Mouse (Mus musculus) liver, embryonic 13.5 days (tissue): Measurements from ENCODE around the gene Acvr2a. TPM values are rescaled to one million over a fixed set of nuclear protein-coding genes. Genes with fewer than 3 reads are reported as not detected.

Source experiments
- ATAC-seq: fragments of 200-750 bp; cut with Nextera tagmentation; 2 replicates; pipeline ENCODE4 v1.8.0; 2017; ENCODE audit warnings: low read depth, mild to moderate bottlenecking, moderate number of reproducible peaks, moderate library complexity
- DNase-seq: peaks from one replicate; pipeline ENCODE4 v3.0.0; 2022
- H3K27ac ChIP-seq: fragments of 300-500 bp; sonication (generic); 2 replicates; pipeline ENCODE4 v1.5.1; 2015; ENCODE audit warnings: moderate library complexity, mild to moderate bottlenecking, inconsistent platforms
- H3K27me3 ChIP-seq: fragments of 300-500 bp; sonication (generic); 2 replicates; pipeline ENCODE4 v1.6.1; 2015; ENCODE audit warnings: mild to moderate bottlenecking, inconsistent platforms
- H3K36me3 ChIP-seq: fragments of 300-500 bp; sonication (generic); 2 replicates; pipeline ENCODE4 v1.6.1; 2015; ENCODE audit warnings: mild to moderate bottlenecking, inconsistent platforms
- H3K4me1 ChIP-seq: fragments of 300-500 bp; sonication (generic); replicated peaks from 2 replicates; pipeline ENCODE4 v1.6.1; 2015; ENCODE audit warnings: inconsistent platforms
- H3K4me2 ChIP-seq: fragments of 300-500 bp; sonication (generic); 2 replicates; pipeline ENCODE4 v1.6.1; 2015; ENCODE audit warnings: inconsistent platforms, mild to moderate bottlenecking, moderate library complexity
- H3K4me3 ChIP-seq: fragments of 300-500 bp; sonication (generic); replicated peaks from 2 replicates; pipeline ENCODE4 v1.5.1; 2015; ENCODE audit warnings: mild to moderate bottlenecking, inconsistent platforms
- H3K9ac ChIP-seq: fragments of 300-500 bp; sonication (generic); 2 replicates; pipeline ENCODE4 v1.6.1; 2015; ENCODE audit warnings: mild to moderate bottlenecking, inconsistent platforms
- H3K9me3 ChIP-seq: fragments of 300-500 bp; sonication (generic); replicated peaks from 2 replicates; pipeline ENCODE4 v1.6.1; 2016; ENCODE audit warnings: inconsistent platforms
- WGBS: fragments of 180-500 bp; shearing (Covaris S2); methylation state at CpG from one replicate; pipeline ENCODE4 v1.1.7; 2015; ENCODE audit not compliant: insufficient replicate concordance; 5-methylcytosine and 5-hydroxymethylcytosine counted together
- polyA plus RNA-seq: library from polyadenylated mRNA; unstranded; fragments of >200 nt; fragmentation: Nextera tagmentation; extraction: Ambion mirVana; gene quantifications from 2 replicates; pipeline ENCODE4 v1.2.1, GENCODE M21; 2015

The Acvr2a gene
- polyA plus RNA-seq, result 2.2 and 2.9 TPM in 2 replicates

DNA sequence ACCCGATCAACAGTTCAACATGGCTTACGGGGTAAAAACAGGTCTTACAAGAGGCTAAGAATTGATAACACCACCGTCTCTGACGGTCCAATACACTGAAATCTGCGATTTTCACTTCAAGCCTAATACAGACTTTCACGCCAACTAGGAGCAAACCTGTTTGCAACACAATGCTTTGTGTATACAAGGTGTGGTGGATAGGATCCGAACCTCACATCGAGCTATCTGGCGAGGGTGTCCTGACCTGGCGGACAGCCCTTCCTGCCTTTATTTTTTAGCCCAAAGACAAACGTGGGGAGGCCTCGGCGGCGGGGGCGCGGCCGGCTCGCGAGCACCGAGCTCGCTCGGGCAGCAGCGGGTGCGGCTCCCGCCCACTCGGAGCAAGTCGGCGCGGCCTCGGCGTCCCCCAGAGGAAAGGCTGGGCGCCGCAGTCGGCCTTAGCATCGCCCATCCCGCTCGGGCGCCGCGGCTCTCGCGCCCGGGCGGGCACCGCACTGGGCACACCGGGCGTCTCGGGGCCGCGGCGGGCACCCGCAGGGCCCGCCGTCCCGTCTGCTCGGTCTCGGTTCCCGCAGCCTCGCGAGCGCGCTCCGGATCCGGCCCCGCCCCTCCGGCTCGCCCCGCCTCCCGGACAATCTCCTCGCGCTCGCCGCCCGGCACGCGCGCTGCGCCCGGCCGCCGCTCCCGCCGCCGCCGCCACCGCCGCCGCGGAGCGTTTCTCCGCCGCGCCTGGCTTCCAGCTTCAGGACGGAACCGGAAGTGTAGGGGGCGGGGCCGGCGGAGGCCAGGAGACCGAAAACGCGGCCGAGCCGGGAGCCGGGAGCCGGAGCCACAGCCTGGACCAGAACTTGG is at the start of gene Acvr2a:
TSS of gene Acvr2a (plus strand) at position 739 of the 852 bp plus-strand sequence.
- H3K4me1 ChIP-seq, result peaks cover 12% of the 10 kb centered on the region
- H3K27me3 ChIP-seq, result peaks cover 52% of the 10 kb centered on the region
- under 1% methylated on average over 75 of the region's 105 CpGs for WGBS
- DNase-seq, result peak; percentile 77
- peak; percentile 85 for ATAC-seq
- H3K4me2 ChIP-seq, result peak within 1 kb of the TSS; percentile 86
- peak within 1 kb of the TSS; percentile 73 for H3K4me3 ChIP-seq
- H3K9me3 ChIP-seq, result no peaks in the 10 kb centered on the region
- H3K36me3 ChIP-seq, result no peaks in the 10 kb centered on the region
- H3K9ac ChIP-seq, result peak within 1 kb of the TSS; percentile 72
- H3K27ac ChIP-seq, result peak within 1 kb of the TSS; percentile 66

DNA sequence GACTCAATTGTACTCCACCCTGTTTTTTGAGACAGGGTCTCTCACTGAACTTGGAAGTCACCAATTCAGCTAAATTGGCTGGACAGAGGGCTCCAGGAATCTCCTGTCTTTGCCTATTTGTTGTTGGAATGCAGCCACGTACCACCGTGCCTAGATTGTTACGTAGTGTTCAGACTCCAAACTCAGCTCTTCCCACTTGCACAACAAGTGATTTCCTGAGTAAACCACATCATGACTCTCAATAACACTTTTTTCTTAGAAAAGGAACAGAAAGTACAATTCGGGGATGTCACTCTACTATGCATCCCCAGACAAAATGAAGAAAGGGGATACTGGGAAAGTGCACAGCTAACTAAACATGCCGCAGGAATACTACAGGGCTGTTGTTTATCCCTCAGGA is 47.4 kb upstream of the Acvr2a start:
- Histone ChIP-seq H3K9me3 (no peaks in the 10 kb centered on the region), H3K4me3 (no peak overlapping the region), H3K27ac (no peak overlapping the region), H3K4me1 (no peaks in the 10 kb centered on the region), H3K9ac (no peak overlapping the region), H3K27me3 (no peaks in the 10 kb centered on the region), H3K36me3 (no peaks in the 10 kb centered on the region), H3K4me2 (no peak overlapping the region)
- ATAC-seq, result no peak
- no peak for DNase-seq
- 52% methylated on average over 5 of the region's 5 CpGs for WGBS

DNA sequence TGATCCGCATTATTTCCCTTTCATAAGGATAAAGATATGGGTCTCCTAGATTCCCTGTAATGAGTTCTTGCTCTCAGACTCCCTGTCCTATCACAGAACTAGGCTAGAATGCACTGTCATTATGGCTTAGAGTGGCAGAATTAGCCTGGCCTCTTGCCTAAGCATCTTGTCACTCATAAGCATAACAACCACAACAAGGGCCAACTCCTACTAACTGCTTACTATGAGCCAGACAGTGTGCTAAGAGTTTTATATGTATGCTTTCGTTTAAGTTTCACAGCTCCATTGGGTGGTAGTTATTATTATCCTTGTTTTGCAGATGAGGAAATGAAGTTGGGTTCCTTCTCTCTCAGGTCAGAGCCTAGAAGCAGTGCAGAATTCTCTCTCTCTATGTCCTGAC is 46.1 kb upstream of the Acvr2a start:
- Histone ChIP-seq H3K36me3 (no peaks in the 10 kb centered on the region), H3K9me3 (no peaks in the 10 kb centered on the region), H3K9ac (no peak overlapping the region), H3K4me3 (no peak overlapping the region), H3K4me1 (no peaks in the 10 kb centered on the region), H3K27ac (no peak overlapping the region), H3K4me2 (no peak overlapping the region), H3K27me3 (no peaks in the 10 kb centered on the region)
- WGBS, result 65% methylated on average over 2 of the region's 2 CpGs
- no peak for ATAC-seq
- DNase-seq, result no peak

DNA sequence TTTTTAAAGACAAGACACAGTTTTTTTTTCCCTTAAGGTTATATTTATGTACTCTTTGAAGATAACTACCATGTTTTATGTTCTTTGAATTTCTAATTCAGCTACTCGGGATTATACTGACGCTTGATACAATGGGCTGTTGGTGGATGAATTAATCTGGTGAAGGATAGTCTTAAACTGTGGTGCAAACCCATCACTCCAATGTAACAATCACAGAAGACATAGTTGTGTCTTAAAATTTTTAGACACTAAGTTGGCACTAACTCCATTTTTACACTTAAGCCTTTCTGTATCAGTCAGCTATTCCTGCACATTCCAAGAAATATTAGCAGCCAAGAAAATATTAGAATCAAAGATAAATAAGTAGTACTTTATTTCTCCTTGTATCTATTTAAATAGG is 45.7 kb upstream of the Acvr2a start:
- Histone ChIP-seq H3K4me2 (no peak overlapping the region), H3K27me3 (no peaks in the 10 kb centered on the region), H3K4me3 (no peak overlapping the region), H3K27ac (no peak overlapping the region), H3K9me3 (no peaks in the 10 kb centered on the region), H3K36me3 (no peaks in the 10 kb centered on the region), H3K4me1 (no peaks in the 10 kb centered on the region), H3K9ac (no peak overlapping the region)
- DNase-seq (no peak), ATAC-seq (no peak)
- 79% methylated on average over 2 of the region's 2 CpGs for WGBS

- WGBS, result 53% methylated on average over 7 of the region's 7 CpGs
- Histone ChIP-seq H3K4me2 (no peak overlapping the region), H3K27ac (no peak overlapping the region), H3K9me3 (0 out of 2 replicates have a peak, but pooled peaks cover 4% of the 10 kb centered on the region), H3K4me3 (no peak overlapping the region), H3K4me1 (no peaks in the 10 kb centered on the region), H3K9ac (no peak overlapping the region), H3K36me3 (no peaks in the 10 kb centered on the region), H3K27me3 (no peaks in the 10 kb centered on the region)
- no peak for ATAC-seq
- DNase-seq, result no peak
These were observed 43.8 kb upstream of the Acvr2a start for GRCm38 (mm10) chr2:48770100-48770499.

DNA sequence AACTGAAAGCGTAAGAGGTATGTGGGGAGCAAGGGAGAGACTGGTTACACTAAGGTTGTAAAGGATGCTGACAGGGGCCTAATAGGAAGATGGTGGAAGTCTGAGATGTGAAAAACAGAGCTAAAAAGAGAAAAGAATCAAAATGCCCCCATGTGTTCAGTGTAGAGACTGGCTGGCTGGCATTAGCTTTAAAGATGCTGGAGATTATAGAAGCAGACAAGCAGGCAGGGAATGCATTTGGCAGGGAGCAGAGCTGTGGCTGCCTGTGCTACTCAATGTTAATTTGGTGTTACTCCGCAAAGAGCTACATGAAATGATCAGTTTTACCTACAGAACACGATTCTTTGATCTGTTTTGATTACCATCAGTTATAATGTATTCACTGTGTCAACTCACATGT is 43.3 kb upstream of the Acvr2a start:
- ATAC-seq, result no peak
- H3K27me3 ChIP-seq, result no peaks in the 10 kb centered on the region
- H3K9me3 ChIP-seq, result 0 out of 2 replicates have a peak, but pooled peaks cover 4% of the 10 kb centered on the region
- no peak for DNase-seq
- WGBS, result 67% methylated on average over 3 of the region's 3 CpGs
- no peaks in the 10 kb centered on the region for H3K36me3 ChIP-seq
- no peak overlapping the region for H3K4me3 ChIP-seq
- no peaks in the 10 kb centered on the region for H3K4me1 ChIP-seq
- H3K9ac ChIP-seq, result no peak overlapping the region
- no peak overlapping the region for H3K4me2 ChIP-seq
- no peak overlapping the region for H3K27ac ChIP-seq

GRCm38 (mm10) chr2:48775281-48775680 is 38.6 kb upstream of the Acvr2a start:
- Histone ChIP-seq H3K9me3 (0 out of 2 replicates have a peak, but pooled peaks cover 4% of the 10 kb centered on the region), H3K27ac (no peak overlapping the region), H3K27me3 (no peaks in the 10 kb centered on the region), H3K9ac (no peak overlapping the region), H3K36me3 (no peaks in the 10 kb centered on the region), H3K4me1 (no peaks in the 10 kb centered on the region), H3K4me2 (no peak overlapping the region), H3K4me3 (no peak overlapping the region)
- WGBS, result 67% methylated on average over 3 of the region's 3 CpGs
- ATAC-seq, result no peak
- no peak for DNase-seq

DNA sequence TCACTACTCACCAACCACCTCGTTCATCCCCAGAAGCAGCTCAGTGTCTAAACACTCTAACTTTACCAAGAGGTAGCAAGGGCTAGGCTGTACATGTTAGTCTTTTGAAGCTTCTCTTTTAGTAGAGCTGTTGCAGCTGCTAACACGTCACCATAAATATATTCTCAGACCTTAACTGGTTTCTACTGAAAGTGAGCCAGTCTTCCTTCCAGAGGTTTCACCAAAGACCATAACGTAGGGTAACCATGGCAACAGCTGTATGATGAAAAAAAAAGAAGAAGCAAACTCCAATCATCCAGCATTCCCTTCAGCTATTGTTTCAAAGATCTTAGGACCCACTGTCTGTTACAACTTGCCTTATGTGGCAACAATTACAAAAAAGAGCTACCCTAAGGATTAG is 25.0 kb upstream of the Acvr2a start:
- no peaks in the 10 kb centered on the region for H3K9me3 ChIP-seq
- no peak overlapping the region for H3K4me3 ChIP-seq
- no peak overlapping the region for H3K4me2 ChIP-seq
- ATAC-seq (no peak), DNase-seq (no peak)
- H3K4me1 ChIP-seq, result no peaks in the 10 kb centered on the region
- no peaks in the 10 kb centered on the region for H3K27me3 ChIP-seq
- no peaks in the 10 kb centered on the region for H3K36me3 ChIP-seq
- WGBS, result 45% methylated on average over 3 of the region's 3 CpGs
- no peak overlapping the region for H3K9ac ChIP-seq
- no peak overlapping the region for H3K27ac ChIP-seq

DNA sequence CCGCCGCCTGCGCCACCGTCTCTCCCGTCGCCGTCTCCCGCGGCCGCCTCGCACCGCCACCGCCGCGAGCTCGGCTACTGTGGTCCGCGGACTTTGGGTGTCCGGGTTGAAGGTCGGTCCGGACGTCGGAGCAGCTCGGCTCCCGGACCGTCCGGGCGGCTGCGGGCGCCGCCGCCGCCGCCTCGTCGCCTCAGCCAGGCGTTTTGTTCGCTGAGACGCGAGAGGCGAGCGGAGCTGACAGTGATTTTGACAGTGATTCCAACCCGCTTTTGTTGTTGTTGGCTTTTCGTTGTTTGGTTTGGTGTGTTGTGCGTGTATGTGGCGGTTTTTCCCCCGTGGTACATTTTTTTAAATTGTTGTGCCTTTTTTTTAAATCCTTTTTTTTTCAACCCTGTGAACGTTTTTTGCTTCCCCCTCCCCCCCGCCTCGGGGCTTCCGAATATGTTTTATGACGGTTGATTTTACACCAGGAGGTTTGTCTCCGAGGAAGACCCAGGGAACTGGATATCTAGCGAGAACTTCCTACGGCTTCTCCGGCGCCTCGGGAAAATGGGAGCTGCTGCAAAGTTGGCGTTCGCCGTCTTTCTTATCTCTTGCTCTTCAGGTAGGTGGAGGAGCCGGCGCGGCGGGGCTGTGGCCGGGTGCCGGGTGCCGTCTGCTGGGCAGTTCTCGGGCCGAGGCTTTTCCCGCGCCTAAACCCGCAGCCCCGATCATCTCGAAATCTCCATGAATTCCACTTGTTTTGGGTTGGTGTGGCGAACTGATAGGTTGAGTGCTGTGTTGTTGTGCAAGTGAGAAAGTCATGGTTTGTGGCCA is 522 bp downstream of the Acvr2a start:
- H3K9ac ChIP-seq, result peak overlapping the region; percentile 72
- H3K4me2 ChIP-seq, result peak overlapping the region; percentile 86
- H3K9me3 ChIP-seq, result no peaks in the 10 kb centered on the region
- ATAC-seq (peak; percentile 56), DNase-seq (peak; percentile 40)
- peaks cover 52% of the 10 kb centered on the region for H3K27me3 ChIP-seq
- under 1% methylated on average over 72 of the region's 76 CpGs for WGBS
- H3K36me3 ChIP-seq, result no peaks in the 10 kb centered on the region
- peaks cover 12% of the 10 kb centered on the region for H3K4me1 ChIP-seq
- peak overlapping the region; percentile 73 for H3K4me3 ChIP-seq
- peak overlapping the region; percentile 66 for H3K27ac ChIP-seq

- DNase-seq (no peak), ATAC-seq (no peak)
- no peak overlapping the region for H3K27ac ChIP-seq
- H3K4me1 ChIP-seq, result peaks cover 12% of the 10 kb centered on the region
- no peaks in the 10 kb centered on the region for H3K9me3 ChIP-seq
- H3K4me3 ChIP-seq, result peak overlapping the region; percentile 73
- 8% methylated on average over 15 of the region's 15 CpGs for whole genome bisulfite sequencing
- H3K4me2 ChIP-seq, result peak overlapping the region; percentile 86
- H3K27me3 ChIP-seq, result peaks cover 52% of the 10 kb centered on the region
- H3K9ac ChIP-seq, result peak overlapping the region; percentile 72
- H3K36me3 ChIP-seq, result no peaks in the 10 kb centered on the region
These were observed 1.2 kb downstream of the Acvr2a start for GRCm38 (mm10) chr2:48815039-48815590.
